Mouse (Mus musculus): ENCODE results near the gene Cdc42bpa. TPM values are rescaled to one million over a fixed set of nuclear protein-coding genes. Genes with fewer than 3 reads are reported as not detected.

Cdc42bpa gene
- total RNA-seq, 2 experiments from 2014 or later: 54.1 to 61.6 TPM

GRCm38 (mm10) chr1:179958871-179959720 is 1.2 kb upstream of the Cdc42bpa start:
- DNase-seq (ENCODE audit: low spot score in 2 of 2): no peak

GRCm38 (mm10) chr1:179960543-179960876 is 238 bp downstream of the Cdc42bpa start:
- no peak for DNase-seq (ENCODE audit: low spot score in 2 of 2)

DNA sequence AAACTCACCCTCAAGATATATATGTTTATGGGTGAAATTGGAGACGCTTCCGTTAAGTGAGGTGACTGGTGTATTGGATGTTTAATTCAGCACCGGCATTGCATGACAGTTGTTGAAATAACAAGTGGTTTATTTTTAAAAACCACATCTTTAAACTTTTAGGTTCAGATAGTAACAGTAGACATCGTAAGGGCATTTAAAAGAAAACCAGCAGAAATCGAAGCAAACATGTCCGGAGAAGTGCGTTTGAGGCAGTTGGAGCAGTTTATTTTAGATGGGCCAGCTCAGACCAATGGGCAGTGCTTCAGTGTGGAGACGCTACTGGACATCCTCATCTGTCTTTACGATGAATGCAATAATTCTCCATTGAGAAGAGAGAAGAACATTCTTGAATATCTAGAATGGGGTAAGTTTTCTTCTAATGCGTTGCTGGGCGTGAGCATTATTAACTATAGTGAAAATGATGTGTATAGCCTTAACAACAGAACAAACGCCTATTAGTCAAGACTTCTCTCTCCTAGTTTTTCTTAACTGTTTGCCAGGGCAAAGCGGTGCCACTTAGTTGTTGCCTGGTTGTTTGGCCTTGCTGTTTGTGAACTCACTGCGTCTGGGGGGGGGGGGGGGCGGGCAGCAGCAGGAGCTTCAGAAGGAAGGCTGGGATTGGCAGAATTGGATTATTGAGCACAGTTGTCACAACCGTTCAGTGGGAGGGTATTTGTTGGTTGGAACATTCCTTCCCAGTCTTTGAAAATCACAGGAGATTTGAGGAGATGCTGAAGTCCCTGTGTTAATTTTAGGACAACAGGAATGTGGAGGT is 818 bp downstream of the Cdc42bpa start:
- DNase-seq (ENCODE audit: low spot score in 2 of 2): no peak

DNA sequence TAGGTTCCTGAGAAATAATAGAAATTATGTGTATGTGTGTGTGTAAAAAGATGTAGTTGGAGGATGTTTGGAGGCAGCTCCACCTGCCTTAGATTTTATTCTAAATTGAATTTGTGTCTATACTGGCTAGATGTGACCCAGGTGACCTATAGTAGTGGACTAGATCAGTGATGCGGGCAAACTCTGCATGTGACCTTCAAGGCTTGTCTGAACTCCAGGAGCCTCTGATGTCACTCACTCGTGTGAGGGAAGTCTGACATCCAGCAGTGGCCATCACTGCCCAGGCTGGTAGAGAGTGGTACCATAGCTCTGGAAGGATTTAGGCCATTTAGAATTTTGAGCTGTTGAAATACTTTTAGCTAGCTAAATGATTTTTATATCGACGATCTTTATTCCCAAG is 1.5 kb downstream of the Cdc42bpa start:
- no peak for DNase-seq (ENCODE audit: low spot score in 2 of 2)

DNA sequence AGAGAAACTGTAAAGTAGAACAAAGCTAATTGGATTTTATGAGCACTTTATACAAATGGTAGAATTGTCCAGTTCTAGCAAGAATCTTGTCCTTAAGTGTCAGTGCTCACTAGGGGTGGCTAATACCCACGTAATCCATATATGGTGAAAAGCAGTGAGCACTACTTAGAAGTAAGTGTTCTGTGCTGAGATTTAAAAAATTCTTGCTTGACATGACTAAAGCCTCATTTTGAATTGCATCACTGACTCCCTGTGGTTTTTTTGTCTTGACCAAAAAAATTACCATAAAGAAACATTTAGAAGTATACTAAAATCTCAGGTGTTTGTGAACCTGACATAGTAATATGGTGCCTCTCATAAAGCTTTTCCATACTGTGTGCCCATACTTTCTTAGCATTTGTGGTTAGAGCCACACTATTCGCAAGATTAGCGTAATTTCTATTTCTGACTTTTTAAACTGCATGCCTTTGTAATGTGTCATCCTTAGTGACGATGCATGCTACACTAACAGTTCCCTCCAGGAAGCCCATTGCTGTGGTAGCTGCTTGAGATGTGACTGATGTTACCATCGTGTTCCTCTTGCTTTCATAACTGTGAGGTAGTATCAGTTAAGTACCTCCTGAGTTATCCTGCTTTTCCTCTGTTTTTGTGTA is 9.6 kb downstream of the Cdc42bpa start:
- no peak for DNase-seq (ENCODE audit: low spot score in 2 of 2)

DNA sequence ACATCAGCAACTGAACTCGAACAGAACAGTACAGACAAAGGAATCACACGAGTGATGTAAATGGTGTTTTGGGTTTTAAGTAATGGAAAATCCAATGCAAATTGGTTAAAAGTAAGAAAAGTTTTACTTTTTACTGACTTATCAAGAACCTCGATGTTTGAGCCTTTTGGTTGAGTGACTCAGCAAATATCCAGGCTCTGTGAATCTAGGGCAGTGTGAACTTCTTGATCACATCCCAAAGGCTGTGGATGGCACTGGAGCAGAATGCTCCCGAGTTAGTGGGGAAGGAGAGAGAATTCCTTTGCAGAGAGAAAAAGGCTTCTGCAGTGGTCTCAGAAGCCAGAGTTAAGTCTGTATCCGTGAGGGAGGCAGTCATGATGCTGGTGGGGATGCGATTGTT is 14.7 kb downstream of the Cdc42bpa start:
- DNase-seq (ENCODE audit: low spot score in 2 of 2): no peak

- DNase-seq (ENCODE audit: low spot score in 2 of 2): no peak
These were observed 15.5 kb downstream of the Cdc42bpa start for GRCm38 (mm10) chr1:179975645-179976275.

DNA sequence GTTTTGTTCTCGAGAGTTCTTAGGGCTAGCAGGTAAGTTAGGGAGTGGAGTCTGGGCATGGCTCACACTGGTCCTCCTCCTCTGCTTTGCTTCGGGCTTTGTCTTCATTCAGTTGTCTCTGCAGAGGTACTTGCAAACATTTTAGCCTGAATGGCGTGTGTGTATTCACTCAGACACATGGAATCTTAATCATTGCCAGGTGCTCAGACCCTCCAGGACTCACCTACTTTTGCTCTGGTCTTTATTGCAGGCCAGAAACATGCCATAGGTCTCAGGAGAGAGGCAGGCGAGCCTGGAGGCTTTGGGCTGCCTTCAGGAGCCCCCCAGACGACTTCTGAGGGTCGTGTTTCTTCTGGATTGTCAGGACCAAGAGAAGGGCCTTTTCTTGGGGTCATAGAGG is 17.2 kb downstream of the Cdc42bpa start:
- no peak for DNase-seq (ENCODE audit: low spot score in 2 of 2)

GRCm38 (mm10) chr1:179978742-179979141 is 18.5 kb downstream of the Cdc42bpa start:
- no peak for DNase-seq (ENCODE audit: low spot score in 2 of 2)

GRCm38 (mm10) chr1:179981680-179982079 is 21.4 kb downstream of the Cdc42bpa start:
- no peak for DNase-seq (ENCODE audit: low spot score in 2 of 2)

- no peak for DNase-seq (ENCODE audit: low spot score in 2 of 2)
These were observed 21.9 kb downstream of the Cdc42bpa start for GRCm38 (mm10) chr1:179982183-179982582.

GRCm38 (mm10) chr1:179982933-179983332 is 22.7 kb downstream of the Cdc42bpa start:
- no peak for DNase-seq (ENCODE audit: low spot score in 2 of 2)

- no peak for DNase-seq (ENCODE audit: low spot score in 2 of 2)
These were observed 23.9 kb downstream of the Cdc42bpa start for GRCm38 (mm10) chr1:179984171-179984570.

DNA sequence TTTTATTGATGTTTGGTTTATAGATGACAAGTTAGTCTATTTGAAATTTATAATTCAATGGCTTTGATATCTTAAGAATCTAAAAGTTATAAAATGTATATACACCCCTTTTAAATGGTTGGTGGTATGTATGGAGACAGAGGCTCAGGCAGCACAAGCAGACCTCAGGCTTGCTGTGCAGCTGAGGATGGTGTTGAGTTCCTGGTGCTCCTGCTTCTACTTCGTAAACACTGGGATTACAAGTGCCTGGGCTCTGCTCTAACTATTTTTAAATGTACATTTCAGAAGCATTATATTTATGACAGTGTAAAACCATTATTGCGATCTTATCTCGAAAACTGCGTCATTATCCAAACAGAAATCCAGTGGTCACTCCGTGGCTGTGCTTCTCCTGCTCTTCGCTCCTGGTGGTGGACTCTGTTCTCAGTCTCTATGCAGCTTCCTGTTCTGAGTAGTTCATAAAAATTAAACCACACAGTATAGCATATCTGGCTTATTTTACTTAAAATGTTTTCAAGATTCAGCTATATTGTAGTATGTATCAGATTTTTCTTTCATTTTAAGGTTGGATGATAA is 31.5 kb downstream of the Cdc42bpa start:
- DNase-seq (ENCODE audit: low spot score in 2 of 2): no peak

GRCm38 (mm10) chr1:179992255-179992654 is 32.0 kb downstream of the Cdc42bpa start:
- DNase-seq (ENCODE audit: low spot score in 2 of 2): no peak

GRCm38 (mm10) chr1:180008057-180008456 is 47.8 kb downstream of the Cdc42bpa start:
- DNase-seq (ENCODE audit: low spot score in 2 of 2): no peak

DNA sequence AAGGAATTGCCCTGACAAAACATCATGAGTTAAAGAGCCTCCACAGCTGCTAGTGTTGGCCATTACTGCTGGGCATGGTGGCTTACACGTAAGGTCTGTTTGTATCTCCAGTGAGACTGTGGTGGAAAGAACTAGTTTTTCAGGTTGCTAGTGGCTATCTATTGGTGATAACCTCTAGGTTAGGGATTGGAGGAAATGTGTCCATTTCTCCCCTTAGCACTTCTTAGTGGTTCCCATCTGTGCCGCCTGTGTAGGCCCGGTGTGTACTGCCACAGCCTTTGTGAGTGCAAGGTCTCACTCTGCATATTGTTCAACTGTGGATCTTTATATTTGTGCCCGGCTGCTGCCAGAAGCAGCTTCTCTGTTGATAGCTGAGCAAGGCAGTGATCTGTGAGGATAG is 53.2 kb downstream of the Cdc42bpa start:
- no peak for DNase-seq (ENCODE audit: low spot score in 2 of 2)

DNA sequence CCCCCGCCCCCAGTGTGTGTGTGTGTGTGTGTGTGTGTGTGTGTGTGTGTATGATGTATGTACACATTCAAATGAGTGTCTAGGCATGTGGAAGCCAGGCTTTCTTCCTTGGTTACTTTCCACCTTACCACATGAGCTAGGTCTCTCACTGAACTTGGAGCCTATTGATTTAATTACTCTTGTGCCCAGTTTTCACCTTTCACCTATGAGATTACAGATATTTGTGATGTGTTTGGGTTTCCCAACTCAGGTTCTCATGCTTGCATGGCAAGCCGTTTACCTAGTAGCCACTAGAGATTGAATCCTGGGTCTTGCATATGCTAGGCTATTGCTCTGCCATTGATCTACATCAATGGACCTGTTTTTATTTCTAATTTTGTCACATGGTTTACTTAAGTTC is 57.9 kb downstream of the Cdc42bpa start:
- DNase-seq (ENCODE audit: low spot score in 2 of 2): no peak

- DNase-seq (ENCODE audit: low spot score in 2 of 2): no peak
These were observed 61.4 kb downstream of the Cdc42bpa start for GRCm38 (mm10) chr1:180021463-180022296.

GRCm38 (mm10) chr1:180023512-180023911 is 63.2 kb downstream of the Cdc42bpa start:
- DNase-seq (ENCODE audit: low spot score in 2 of 2): no peak
